Mouse (Mus musculus) intestine, embryonic 16.5 days (tissue): ENCODE measurements around the gene Noct. TPM values are rescaled to one million over a fixed set of nuclear protein-coding genes. Genes with fewer than 3 reads are reported as not detected.
A peak's percentile ranks its signal among the peaks of the same experiment; 100 is the strongest.

ENCODE experiments used
- ATAC-seq: fragments of 200-750 bp; cut with Nextera tagmentation; 2 replicates; pipeline ENCODE4 v1.8.0; 2017; ENCODE audit warnings: moderate TSS enrichment, moderate library complexity
- H3K27ac ChIP-seq: fragments of 300-500 bp; sonication (generic); 2 replicates; pipeline ENCODE4 v1.5.1; 2014; ENCODE audit warnings: mild to moderate bottlenecking, low read length
- H3K27me3 ChIP-seq: fragments of 300-500 bp; sonication (generic); replicated peaks from 2 replicates; pipeline ENCODE4 v1.6.1; 2014; ENCODE audit warnings: low read length, control low read depth, mixed read lengths; ENCODE audit not compliant: control insufficient read depth, insufficient read depth
- H3K36me3 ChIP-seq: fragments of 300-500 bp; sonication (generic); 2 replicates; pipeline ENCODE4 v1.6.1; 2014; ENCODE audit warnings: low read length, control low read depth; ENCODE audit not compliant: control insufficient read depth, insufficient read depth
- H3K4me1 ChIP-seq: fragments of 300-500 bp; sonication (generic); 2 replicates; pipeline ENCODE4 v1.6.1; 2014; ENCODE audit warnings: low read length, control low read depth, mixed read lengths; ENCODE audit not compliant: control insufficient read depth, insufficient read depth
- H3K4me2 ChIP-seq: fragments of 300-500 bp; sonication (generic); 2 replicates; pipeline ENCODE4 v1.6.1; 2014; ENCODE audit warnings: low read depth, low read length, control low read depth
- H3K4me3 ChIP-seq: fragments of 300-500 bp; sonication (generic); 2 replicates; pipeline ENCODE4 v1.5.1; 2014; ENCODE audit warnings: mild to moderate bottlenecking, low read length
- H3K9ac ChIP-seq: fragments of 300-500 bp; sonication (generic); 2 replicates; pipeline ENCODE4 v1.6.1; 2014; ENCODE audit warnings: low read depth, low read length
- H3K9me3 ChIP-seq: fragments of 300-500 bp; sonication (generic); 2 replicates; pipeline ENCODE4 v1.6.1; 2016; ENCODE audit warnings: low read length, control low read depth; ENCODE audit not compliant: control insufficient read depth
- WGBS: fragments of 180-500 bp; shearing (Covaris S2); extraction: QIAGEN DNeasy Blood & Tissue Kit; methylation state at CpG from one replicate; pipeline ENCODE4 v1.1.7; 2014; 5-methylcytosine and 5-hydroxymethylcytosine counted together
- polyA plus RNA-seq: library from polyadenylated mRNA; unstranded; fragments of >200 nt; fragmentation: Nextera tagmentation; extraction: Ambion mirVana; gene quantifications from 2 replicates; pipeline ENCODE4 v1.2.1, GENCODE M21; 2015

Noct gene
- polyA plus RNA-seq, 1 experiment from 2014 or later: 4.9 TPM

DNA sequence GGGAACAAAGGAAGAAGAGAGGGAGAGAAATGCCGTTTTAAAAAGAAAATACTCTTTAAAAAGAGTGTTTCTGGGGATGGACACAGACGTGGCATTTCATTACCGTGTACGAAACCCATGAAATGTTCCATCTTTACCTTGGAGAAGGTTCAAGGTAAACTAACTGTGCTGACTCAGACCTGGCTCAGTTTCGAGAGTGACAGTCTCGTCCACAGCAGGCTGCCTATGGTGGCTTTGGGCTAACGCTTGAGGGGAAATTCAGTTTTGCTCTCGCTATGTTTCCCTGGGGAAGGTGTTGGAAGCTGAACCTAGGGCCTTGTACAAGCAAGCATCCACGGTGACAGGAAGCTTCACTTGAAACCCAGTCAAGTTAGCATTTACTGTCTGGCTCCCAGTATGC is 22.3 kb upstream of the Noct start:
- Histone ChIP-seq H3K4me3 (no peak overlapping the region), H3K9ac (no peak overlapping the region), H3K36me3 (no peaks in the 10 kb centered on the region), H3K27me3 (no peaks in the 10 kb centered on the region), H3K4me2 (no peak overlapping the region), H3K27ac (no peak overlapping the region), H3K4me1 (no peaks in the 10 kb centered on the region; the same call in 1 of the 2 replicates), H3K9me3 (0 out of 2 replicates have a peak, but pooled peaks cover 4% of the 10 kb centered on the region)
- no peak for ATAC-seq
- WGBS: 80% methylated on average over 9 of the region's 9 CpGs

DNA sequence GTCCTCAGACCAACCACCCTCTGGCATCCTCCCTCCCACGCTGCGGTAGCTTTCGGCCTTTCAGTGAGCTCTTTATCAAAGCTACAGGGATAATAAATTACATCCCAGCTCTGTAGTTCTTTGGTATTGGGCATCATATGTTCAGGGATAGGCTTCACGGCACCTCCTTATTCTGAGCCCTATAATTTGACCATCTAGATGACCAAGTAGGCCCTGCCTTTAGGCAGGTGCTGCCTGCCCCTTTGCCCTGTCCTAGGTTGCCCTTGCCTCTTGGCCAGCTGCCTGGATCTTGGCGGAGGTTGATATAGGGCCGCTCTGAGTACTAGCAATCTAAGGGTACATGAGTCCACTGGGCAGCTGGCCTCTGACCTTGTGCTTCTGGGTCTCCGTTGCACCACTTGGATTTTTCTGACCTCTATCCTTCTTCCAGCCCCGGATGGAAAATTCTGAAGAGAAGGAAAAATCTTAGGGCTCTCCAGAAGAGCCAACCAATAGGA is 21.7 kb upstream of the Noct start:
- Histone ChIP-seq H3K27me3 (no peaks in the 10 kb centered on the region), H3K9me3 (0 out of 2 replicates have a peak, but pooled peaks cover 4% of the 10 kb centered on the region), H3K27ac (no peak overlapping the region), H3K4me2 (no peak overlapping the region), H3K36me3 (no peaks in the 10 kb centered on the region), H3K4me3 (no peak overlapping the region), H3K9ac (no peak overlapping the region), H3K4me1 (no peaks in the 10 kb centered on the region; the same call in 1 of the 2 replicates)
- no peak for ATAC-seq
- WGBS: 86% methylated on average over 8 of the region's 8 CpGs

- no peak overlapping the region for H3K4me2 ChIP-seq
- ATAC-seq: no peak
- WGBS: 93% methylated on average over 6 of the region's 6 CpGs
- H3K27me3 ChIP-seq: no peaks in the 10 kb centered on the region
- H3K4me1 ChIP-seq: no peaks in the 10 kb centered on the region; the same call in 1 of the 2 replicates
- H3K9ac ChIP-seq: no peak overlapping the region
- no peak overlapping the region for H3K4me3 ChIP-seq
- H3K36me3 ChIP-seq: no peaks in the 10 kb centered on the region
- H3K27ac ChIP-seq: no peak overlapping the region
- H3K9me3 ChIP-seq: 0 out of 2 replicates have a peak, but pooled peaks cover 4% of the 10 kb centered on the region
These were observed 20.3 kb upstream of the Noct start for GRCm38 (mm10) chr3:51203906-51204305.

- Histone ChIP-seq H3K4me1 (no peaks in the 10 kb centered on the region; the same call in 1 of the 2 replicates), H3K4me3 (no peak overlapping the region), H3K9me3 (0 out of 2 replicates have a peak, but pooled peaks cover 4% of the 10 kb centered on the region), H3K27ac (no peak overlapping the region), H3K4me2 (no peak overlapping the region), H3K36me3 (no peaks in the 10 kb centered on the region), H3K9ac (no peak overlapping the region), H3K27me3 (no peaks in the 10 kb centered on the region)
- no peak for ATAC-seq
- WGBS: 88% methylated on average over 5 of the region's 5 CpGs
These were observed 19.8 kb upstream of the Noct start for GRCm38 (mm10) chr3:51204441-51204840.

DNA sequence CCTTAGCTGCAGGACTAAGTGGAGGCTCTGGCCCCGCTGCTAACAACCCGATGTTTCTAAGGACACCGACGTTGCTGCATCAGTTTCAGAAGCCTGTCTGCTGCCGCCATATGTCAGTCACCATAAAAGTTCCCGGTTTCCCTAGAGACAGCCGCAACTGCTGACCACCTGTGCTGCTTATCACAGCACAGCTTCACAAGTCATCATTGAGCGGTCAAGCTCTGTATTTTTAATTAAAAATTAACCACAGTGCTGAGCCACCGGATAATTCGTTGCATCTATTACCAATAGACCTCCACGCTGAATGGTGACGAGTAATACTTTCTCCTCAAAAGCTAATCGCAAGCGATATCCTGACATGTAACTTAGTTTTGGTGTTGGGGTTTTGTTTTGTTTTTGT is 19.4 kb upstream of the Noct start:
- 69% methylated on average over 14 of the region's 14 CpGs for WGBS
- H3K27ac ChIP-seq: no peak overlapping the region
- no peak overlapping the region for H3K9ac ChIP-seq
- 0 out of 2 replicates have a peak, but pooled peaks cover 4% of the 10 kb centered on the region for H3K9me3 ChIP-seq
- H3K4me2 ChIP-seq: no peak overlapping the region
- peak; percentile 27; the same call in 1 of the 2 replicates for ATAC-seq
- no peak overlapping the region for H3K4me3 ChIP-seq
- H3K4me1 ChIP-seq: no peaks in the 10 kb centered on the region; the same call in 1 of the 2 replicates
- H3K27me3 ChIP-seq: no peaks in the 10 kb centered on the region
- no peaks in the 10 kb centered on the region for H3K36me3 ChIP-seq

DNA sequence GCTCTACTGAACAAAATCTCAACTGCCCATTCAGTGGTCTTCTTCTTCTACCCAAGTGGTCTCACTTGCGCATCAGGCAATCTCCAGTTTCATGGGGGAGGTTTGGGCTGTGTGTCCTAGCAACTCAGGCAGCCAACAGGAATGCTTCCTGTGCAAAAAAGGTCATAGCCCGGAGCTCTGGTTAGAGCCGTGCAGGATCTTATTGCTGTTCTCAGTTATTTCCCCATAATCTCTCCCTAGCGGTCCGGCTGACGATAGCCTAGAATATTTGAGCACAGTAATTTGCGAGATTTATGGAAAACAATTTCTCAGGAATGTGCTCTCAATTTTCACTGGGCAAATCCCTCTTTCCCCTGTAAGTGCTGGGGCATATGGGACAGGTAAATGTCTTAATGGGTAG is 17.7 kb upstream of the Noct start:
- no peaks in the 10 kb centered on the region for H3K36me3 ChIP-seq
- H3K4me3 ChIP-seq: no peak overlapping the region
- ATAC-seq: no peak
- 68% methylated on average over 7 of the region's 7 CpGs for WGBS
- no peak overlapping the region for H3K9ac ChIP-seq
- no peaks in the 10 kb centered on the region for H3K4me1 ChIP-seq
- H3K27me3 ChIP-seq: no peaks in the 10 kb centered on the region
- H3K9me3 ChIP-seq: no peaks in the 10 kb centered on the region
- no peak overlapping the region for H3K27ac ChIP-seq
- H3K4me2 ChIP-seq: no peak overlapping the region

GRCm38 (mm10) chr3:51208633-51209032 is 15.6 kb upstream of the Noct start:
- no peaks in the 10 kb centered on the region for H3K9me3 ChIP-seq
- no peak overlapping the region for H3K27ac ChIP-seq
- 61% methylated on average over 5 of the region's 5 CpGs for WGBS
- H3K27me3 ChIP-seq: no peaks in the 10 kb centered on the region
- H3K4me1 ChIP-seq: no peaks in the 10 kb centered on the region
- ATAC-seq: no peak
- no peak overlapping the region for H3K9ac ChIP-seq
- H3K4me3 ChIP-seq: no peak overlapping the region
- no peaks in the 10 kb centered on the region for H3K36me3 ChIP-seq
- no peak overlapping the region for H3K4me2 ChIP-seq

GRCm38 (mm10) chr3:51209503-51210314 is 14.5 kb upstream of the Noct start:
- Histone ChIP-seq H3K4me2 (no peak overlapping the region), H3K27me3 (no peaks in the 10 kb centered on the region), H3K9me3 (no peaks in the 10 kb centered on the region), H3K4me3 (no peak overlapping the region), H3K4me1 (no peaks in the 10 kb centered on the region), H3K36me3 (no peaks in the 10 kb centered on the region), H3K9ac (no peak overlapping the region), H3K27ac (no peak overlapping the region)
- 89% methylated on average over 7 of the region's 7 CpGs for WGBS
- 0 out of 2 replicates have a peak, but pooled peaks have one; percentile 18 for ATAC-seq

- Histone ChIP-seq H3K4me2 (no peak overlapping the region), H3K27me3 (no peaks in the 10 kb centered on the region), H3K4me1 (no peaks in the 10 kb centered on the region), H3K27ac (no peak overlapping the region), H3K9me3 (no peaks in the 10 kb centered on the region), H3K9ac (no peak overlapping the region), H3K4me3 (no peak overlapping the region), H3K36me3 (no peaks in the 10 kb centered on the region)
- 94% methylated on average over 3 of the region's 3 CpGs for WGBS
- ATAC-seq: no peak
These were observed 13.8 kb upstream of the Noct start for GRCm38 (mm10) chr3:51210485-51210884.
